In genomic region chr17:75464331-75464982, GRCm38 (mm10) we compare ENCODE assay signal across 10 mouse cellular contexts. TPM values are rescaled to one million over a fixed set of nuclear protein-coding genes. Genes with fewer than 3 reads are reported as not detected.
DNase-seq lines count a peak whose midpoint lies in the region; ATAC-seq and TF ChIP-seq lines count a peak whose summit lies in the region.
"Had no signal": no experiment of that assay in that cellular context is flagged by ENCODE, and none has a peak within 500 bp of the region (broad histone marks: within the 10 kb centered on the region; RNA-seq: fewer than 3 reads in every experiment).

No protein-coding gene starts in this region.

- TF ChIP-seq CTCF in CH12.LX (conservative IDR thresholded peaks at IDR 0.05 in 1 of 2, IDR thresholded peaks at IDR 0.05 in 1 of 2; ENCODE audit: low read depth in 2 of 2, low read length in 2 of 2): no peak

- WGBS in kidney, embryonic 16.5 days: 19% methylated on average over 9 of the region's 9 CpGs
- 15% methylated on average over 9 of the region's 9 CpGs for WGBS in embryonic facial prominence, embryonic 12.5 days
- WGBS in limb, embryonic 11.5 days: 10% methylated on average over 9 of the region's 9 CpGs

- H3K4me1 ChIP-seq in kidney, embryonic 16.5 days (ENCODE audit: insufficient read depth, low read length): peaks cover 14% of the 10 kb centered on the region
- H3K4me1 ChIP-seq in CH12.LX (ENCODE audit: control insufficient read depth in 1 of 2, insufficient read depth in 2 of 2): peaks cover 9 to 25% of the 10 kb centered on the region in 2 experiments
- H3K4me1 ChIP-seq in embryonic facial prominence, embryonic 12.5 days: peaks cover 10% of the 10 kb centered on the region; the same call in 1 of the 2 replicates
- peaks cover 6% of the 10 kb centered on the region; the same call in 1 of the 2 replicates for H3K4me1 ChIP-seq in limb, embryonic 11.5 days (ENCODE audit: control insufficient read depth, insufficient read depth, low read length)

- no peaks in the 10 kb centered on the region for H3K9me3 ChIP-seq in kidney, embryonic 16.5 days (ENCODE audit: low read length)
- peaks cover 9% of the 10 kb centered on the region for H3K9me3 ChIP-seq in CH12.LX (replicated peaks; ENCODE audit: low read length)
- no peaks in the 10 kb centered on the region for H3K9me3 ChIP-seq in embryonic facial prominence, embryonic 12.5 days
- H3K9me3 ChIP-seq in limb, embryonic 11.5 days (ENCODE audit: control insufficient read depth, low read length): no peaks in the 10 kb centered on the region

- H3K27me3 ChIP-seq in kidney, embryonic 16.5 days (ENCODE audit: insufficient read depth, low read length): no peaks in the 10 kb centered on the region
- no peaks in the 10 kb centered on the region for H3K27me3 ChIP-seq in CH12.LX (replicated peaks)
- no peaks in the 10 kb centered on the region for H3K27me3 ChIP-seq in embryonic facial prominence, embryonic 12.5 days
- no peaks in the 10 kb centered on the region for H3K27me3 ChIP-seq in limb, embryonic 11.5 days (ENCODE audit: control insufficient read depth, insufficient read depth, low read length)

- H3K36me3 ChIP-seq in kidney, embryonic 16.5 days (ENCODE audit: insufficient read depth, low read length): no peaks in the 10 kb centered on the region
- H3K36me3 ChIP-seq in CH12.LX (replicated peaks in 1 of 2; ENCODE audit: control insufficient read depth in 1 of 2, insufficient read depth in 1 of 2, low read length in 1 of 2): peaks cover 0 to 2% of the 10 kb centered on the region in 2 experiments
- H3K36me3 ChIP-seq in embryonic facial prominence, embryonic 12.5 days: no peaks in the 10 kb centered on the region
- H3K36me3 ChIP-seq in limb, embryonic 11.5 days (ENCODE audit: control insufficient read depth, insufficient read depth, low read length): no peaks in the 10 kb centered on the region
- H3K36me3 ChIP-seq: G1E had no signal

- no peak for DNase-seq in kidney, adult 8-10 months
- DNase-seq in CH12.LX (ENCODE audit: extremely low read depth): no peak
- no peak for DNase-seq in limb, embryonic 11.5 days (ENCODE audit: low spot score)
- DNase-seq in urinary bladder, adult 18-20 months (ENCODE audit: low spot score in 2 of 2): no peak
- no peak for DNase-seq in layer of hippocampus, postnatal 25 days (ENCODE audit: extremely low spot score in 1 of 2, low spot score in 1 of 2)
- DNase-seq in thymus, adult 18-20 months: no peak
- DNase-seq: gastrocnemius, postnatal 10 days had no signal

- TF ChIP-seq POLR2A in CH12.LX (IDR thresholded peaks at IDR 0.05; ENCODE audit: low read depth, low read length): peak; percentile 10; the same call in 1 of the 2 replicates

- H3K4me3 ChIP-seq in kidney, embryonic 16.5 days (ENCODE audit: low read length): peak overlapping the region; percentile 30
- H3K4me3 ChIP-seq in CH12.LX (replicated peaks in 1 of 3; ENCODE audit: low read depth in 2 of 3, low read length in 2 of 3, poor library complexity in 1 of 3): peak overlapping the region; percentile 70 to 83 (median 72)
- no peak overlapping the region for H3K4me3 ChIP-seq in embryonic facial prominence, embryonic 12.5 days
- no peak overlapping the region for H3K4me3 ChIP-seq in limb, embryonic 11.5 days (ENCODE audit: low read depth, low read length)

- no peak for TF ChIP-seq RAD21 in CH12.LX (IDR thresholded peaks at IDR 0.05; ENCODE audit: low read depth, low read length)

- in situ Hi-C loops in CH12.LX (cut with MboI; ENCODE audit: low pct_ligation_motif_present, low pct_unique_long_range_greater_than_20kb, low sequenced_read_pairs): no loop called here

- TF ChIP-seq EP300 in CH12.LX (IDR thresholded peaks at IDR 0.05; ENCODE audit: low read length): no peak

- peak overlapping the region; percentile 55 for H3K4me2 ChIP-seq in kidney, embryonic 16.5 days (replicated peaks; ENCODE audit: low read depth, low read length)
- peak overlapping the region; percentile 80 for H3K4me2 ChIP-seq in CH12.LX (ENCODE audit: insufficient read depth, low read depth, poor library complexity, severe bottlenecking)
- H3K4me2 ChIP-seq in embryonic facial prominence, embryonic 12.5 days (replicated peaks): peak overlapping the region; percentile 41
- H3K4me2 ChIP-seq in limb, embryonic 11.5 days (ENCODE audit: low read depth, severe bottlenecking): no peak overlapping the region

- H3K79me2 ChIP-seq in CH12.LX (replicated peaks; ENCODE audit: control insufficient read depth, extremely low read depth, insufficient read depth, poor library complexity, severe bottlenecking): peaks cover 31% of the 10 kb centered on the region

- no peak overlapping the region for H3K9ac ChIP-seq in kidney, embryonic 16.5 days (replicated peaks; ENCODE audit: low read length)
- H3K9ac ChIP-seq in CH12.LX (ENCODE audit: insufficient read depth, low read depth): peak overlapping the region; percentile 99
- no peak overlapping the region for H3K9ac ChIP-seq in embryonic facial prominence, embryonic 12.5 days
- peak overlapping the region; percentile 17; the same call in 1 of the 2 replicates for H3K9ac ChIP-seq in limb, embryonic 11.5 days (ENCODE audit: low read length)

- dilution Hi-C loops in CH12.LX (cut with MboI; ENCODE audit: extremely low pct_ligation_motif_present, extremely low pct_unique_long_range_greater_than_20kb, low sequenced_read_pairs): no loop called here

- peak; percentile 46; the same call in 1 of the 2 replicates for ATAC-seq in kidney, embryonic 16.5 days (ENCODE audit: low FRiP score, low TSS enrichment)
- no peak for ATAC-seq in embryonic facial prominence, embryonic 12.5 days (ENCODE audit: insufficient number of reproducible peaks, insufficient read depth, low FRiP score, low TSS enrichment)
- no peak for ATAC-seq in limb, embryonic 11.5 days (ENCODE audit: insufficient number of reproducible peaks, low FRiP score, low TSS enrichment, low read depth)

- peak overlapping the region; percentile 15; the same call in 1 of the 2 replicates for H3K27ac ChIP-seq in kidney, embryonic 16.5 days (ENCODE audit: low read length)
- H3K27ac ChIP-seq in CH12.LX (ENCODE audit: insufficient read depth, low read depth): peak overlapping the region; percentile 98
- H3K27ac ChIP-seq in embryonic facial prominence, embryonic 12.5 days: no peak overlapping the region
- no peak overlapping the region for H3K27ac ChIP-seq in limb, embryonic 11.5 days (replicated peaks; ENCODE audit: low read depth, low read length)

TF ChIP-seq in CH12.LX, 34 proteins besides CTCF, POLR2A, EP300 and RAD21:
- no peak for TF ChIP-seq TCF12 (IDR thresholded peaks at IDR 0.05; ENCODE audit: low read depth, low read length)
- TF ChIP-seq CHD2 (IDR thresholded peaks at IDR 0.05; ENCODE audit: low read length): no peak
- TF ChIP-seq JUND (conservative IDR thresholded peaks at IDR 0.05; ENCODE audit: low read depth, low read length): no peak
- TF ChIP-seq NRF1 (IDR thresholded peaks at IDR 0.05; ENCODE audit: low read depth, low read length): no peak
- no peak for TF ChIP-seq ELF1 (IDR thresholded peaks at IDR 0.05; ENCODE audit: low read depth, low read length)
- TF ChIP-seq ZC3H11A (IDR thresholded peaks at IDR 0.05; ENCODE audit: low read depth, low read length): no peak
- no peak; the same call in 1 of the 2 replicates for TF ChIP-seq MXI1 (IDR thresholded peaks at IDR 0.05; ENCODE audit: low read depth, low read length)
- no peak for TF ChIP-seq HCFC1 (IDR thresholded peaks at IDR 0.05; ENCODE audit: low read depth, low read length)
- no peak for TF ChIP-seq MAFK (IDR thresholded peaks at IDR 0.05; ENCODE audit: insufficient replicate concordance, low read length)

RNA-seq across cellular contexts. Expression of gene Rasgrp3, which starts 28.8 kb away (rescaled TPM):
- 21.5 and 26.5 TPM in 2 replicates for polyA plus RNA-seq in kidney, embryonic 16.5 days (2015; fragmentation: Nextera tagmentation; extraction: Ambion mirVana)
- 79.6 and 115 TPM in 2 replicates for total RNA-seq in CH12.LX (2012; rRNA removed)
- total RNA-seq in CH12.LX (2014; rRNA removed): 164 and 166 TPM in 2 replicates
- polyA plus RNA-seq in CH12.LX (2012; ENCODE audit: insufficient read length, low read depth): 161 and 162 TPM in 2 replicates
- 9.7 and 10.1 TPM in 2 replicates for polyA plus RNA-seq in embryonic facial prominence, embryonic 12.5 days (2016; fragmentation: Nextera tagmentation; extraction: Ambion mirVana)
- 9.5 and 11.8 TPM in 2 replicates for polyA plus RNA-seq in limb, embryonic 11.5 days (2014; fragmentation: Nextera tagmentation; extraction: Ambion mirVana)
- total RNA-seq in layer of hippocampus, postnatal 25 days (2021): 1 to 10 TPM; 8.4 to 9.3 TPM
- polyA plus RNA-seq: G1E had no signal

Comparison
In these comparisons a context has a peak if more than half of its experiments do, and no peak if none do; other contexts are left out.
1. H3K27ac ChIP-seq: peak in kidney, embryonic 16.5 days (single experiment) and CH12.LX (single experiment); none in embryonic facial prominence, embryonic 12.5 days (single experiment) and limb, embryonic 11.5 days (single experiment).
2. H3K4me3 ChIP-seq: peak in kidney, embryonic 16.5 days (single experiment) and CH12.LX (3 of 3); none in embryonic facial prominence, embryonic 12.5 days (single experiment) and limb, embryonic 11.5 days (single experiment).
3. H3K9ac ChIP-seq: peak in CH12.LX (single experiment) and limb, embryonic 11.5 days (single experiment); none in kidney, embryonic 16.5 days (single experiment) and embryonic facial prominence, embryonic 12.5 days (single experiment).